In the genomic region with DNA sequence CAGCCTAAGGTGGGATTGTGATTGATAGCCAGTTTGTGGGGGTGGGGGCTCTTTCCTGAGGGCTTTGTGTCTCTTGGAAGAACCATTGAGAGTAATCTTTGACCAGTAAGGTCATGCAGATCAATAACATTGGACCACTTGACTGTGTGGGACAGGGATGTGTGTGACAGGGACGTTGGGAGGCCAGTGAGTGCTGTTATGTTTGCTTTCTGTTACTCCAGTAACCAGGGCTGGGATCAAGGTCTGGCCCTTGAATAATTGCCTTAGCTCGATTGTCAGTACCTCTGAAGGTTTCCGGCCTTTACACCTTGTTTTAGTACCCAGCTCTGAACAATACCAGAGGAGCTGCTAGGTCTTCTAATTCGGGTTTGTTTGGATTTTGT, we compare ENCODE assay signal across 18 mouse cellular contexts. TPM values are rescaled to one million over a fixed set of nuclear protein-coding genes. Genes with fewer than 3 reads are reported as not detected.
DNase-seq lines count a peak whose midpoint lies in the region; ATAC-seq and TF ChIP-seq lines count a peak whose summit lies in the region.
"Had no signal": no experiment of that assay in that cellular context is flagged by ENCODE, and none has a peak within 500 bp of the region (broad histone marks: within the 10 kb centered on the region; RNA-seq: fewer than 3 reads in every experiment).

No protein-coding gene starts in this region.

- H3K9ac ChIP-seq in forebrain, embryonic 15.5 days (replicated peaks), result no peak overlapping the region
- no peak overlapping the region for H3K9ac ChIP-seq in heart, postnatal 0 days (replicated peaks; ENCODE audit: low read depth, low read length)
- no peak overlapping the region for H3K9ac ChIP-seq in neural tube, embryonic 11.5 days (ENCODE audit: low read length)
- H3K9ac ChIP-seq in neural tube, embryonic 15.5 days (replicated peaks), result no peak overlapping the region
- H3K9ac ChIP-seq: forebrain, embryonic 12.5 days; hindbrain, embryonic 14.5 days; limb, embryonic 13.5 days; neural tube, embryonic 13.5 days had no signal

- no peak overlapping the region for H3K4me3 ChIP-seq in forebrain, embryonic 10.5 days
- no peak overlapping the region for H3K4me3 ChIP-seq in forebrain, embryonic 15.5 days
- no peak overlapping the region for H3K4me3 ChIP-seq in heart, postnatal 0 days (ENCODE audit: low read depth, low read length)
- H3K4me3 ChIP-seq in neural tube, embryonic 11.5 days (ENCODE audit: low read depth, low read length), result no peak overlapping the region
- no peak overlapping the region for H3K4me3 ChIP-seq in neural tube, embryonic 15.5 days (replicated peaks)
- H3K4me3 ChIP-seq in layer of hippocampus, adult 2 months, result no peak overlapping the region
- H3K4me3 ChIP-seq: forebrain, embryonic 12.5 days; limb, embryonic 13.5 days; neural tube, embryonic 13.5 days had no signal

- no peak for TF ChIP-seq EP300 in heart, postnatal 0 days (IDR thresholded peaks at IDR 0.05; ENCODE audit: low read depth)

- H3K27me3 ChIP-seq in forebrain, embryonic 10.5 days (ENCODE audit: poor library complexity, severe bottlenecking), result no peaks in the 10 kb centered on the region
- no peaks in the 10 kb centered on the region for H3K27me3 ChIP-seq in forebrain, embryonic 15.5 days
- H3K27me3 ChIP-seq in heart, postnatal 0 days (ENCODE audit: control insufficient read depth, insufficient read depth, low read length), result no peaks in the 10 kb centered on the region
- no peaks in the 10 kb centered on the region for H3K27me3 ChIP-seq in neural tube, embryonic 11.5 days (ENCODE audit: control insufficient read depth, insufficient read depth, low read length)
- H3K27me3 ChIP-seq in neural tube, embryonic 15.5 days (replicated peaks), result no peaks in the 10 kb centered on the region
- H3K27me3 ChIP-seq: forebrain, embryonic 12.5 days; neural tube, embryonic 13.5 days had no signal

- H3K27ac ChIP-seq in forebrain, embryonic 10.5 days, result peak overlapping the region; percentile 63
- no peak overlapping the region for H3K27ac ChIP-seq in forebrain, embryonic 15.5 days (replicated peaks)
- peak overlapping the region; percentile 79 for H3K27ac ChIP-seq in heart, postnatal 0 days (ENCODE audit: low read depth)
- H3K27ac ChIP-seq in neural tube, embryonic 11.5 days (ENCODE audit: low read depth, low read length), result no peak overlapping the region
- H3K27ac ChIP-seq in neural tube, embryonic 15.5 days (replicated peaks), result no peak overlapping the region
- no peak overlapping the region for H3K27ac ChIP-seq in layer of hippocampus, adult 2 months
- H3K27ac ChIP-seq: forebrain, embryonic 12.5 days; hindbrain, embryonic 14.5 days; limb, embryonic 13.5 days; neural tube, embryonic 13.5 days had no signal

- 80% methylated on average over 4 of the region's 4 CpGs for WGBS in forebrain, embryonic 10.5 days
- 71% methylated on average over 4 of the region's 4 CpGs for WGBS in forebrain, embryonic 15.5 days
- WGBS in heart, postnatal 0 days, result 52% methylated on average over 4 of the region's 4 CpGs
- WGBS in neural tube, embryonic 11.5 days, result 46% methylated on average over 4 of the region's 4 CpGs
- WGBS in neural tube, embryonic 15.5 days, result 54% methylated on average over 4 of the region's 4 CpGs

- no peaks in the 10 kb centered on the region for H3K36me3 ChIP-seq in forebrain, embryonic 10.5 days (replicated peaks)
- H3K36me3 ChIP-seq in forebrain, embryonic 15.5 days, result no peaks in the 10 kb centered on the region
- H3K36me3 ChIP-seq in heart, postnatal 0 days (replicated peaks; ENCODE audit: control insufficient read depth, insufficient read depth, low read length), result no peaks in the 10 kb centered on the region
- H3K36me3 ChIP-seq in neural tube, embryonic 11.5 days (ENCODE audit: control insufficient read depth, insufficient read depth, low read length), result no peaks in the 10 kb centered on the region
- H3K36me3 ChIP-seq in neural tube, embryonic 15.5 days, result no peaks in the 10 kb centered on the region
- H3K36me3 ChIP-seq: forebrain, embryonic 12.5 days; limb, embryonic 13.5 days; neural tube, embryonic 13.5 days had no signal

- no peak for DNase-seq in forebrain, embryonic 10.5 days (ENCODE audit: extremely low spot score, low spot score)
- DNase-seq in heart, postnatal 0 days (ENCODE audit: low spot score), result no peak
- DNase-seq in heart, postnatal 4 days, result no peak
- no peak for DNase-seq in neural tube, embryonic 11.5 days (ENCODE audit: low spot score)
- no peak for DNase-seq in layer of hippocampus, adult 2 months (ENCODE audit: low spot score in 2 of 2)
- DNase-seq in kidney, adult 18-20 months, result no peak
- DNase-seq: cerebellum, adult 9-10 months; kidney, adult 8-10 months; kidney, postnatal 25 days; right cerebral cortex, postnatal 14 days; thymus, postnatal 36 days had no signal

- no peak overlapping the region for H3K4me2 ChIP-seq in forebrain, embryonic 15.5 days (replicated peaks)
- H3K4me2 ChIP-seq in heart, postnatal 0 days (ENCODE audit: low read depth, low read length), result no peak overlapping the region
- H3K4me2 ChIP-seq in neural tube, embryonic 11.5 days (ENCODE audit: low read depth), result no peak overlapping the region
- H3K4me2 ChIP-seq in neural tube, embryonic 15.5 days, result no peak overlapping the region
- H3K4me2 ChIP-seq: forebrain, embryonic 12.5 days; hindbrain, embryonic 14.5 days; limb, embryonic 13.5 days; neural tube, embryonic 13.5 days had no signal

- TF ChIP-seq CTCF in heart, postnatal 0 days (IDR thresholded peaks at IDR 0.05; ENCODE audit: low read depth), result no peak
- no peak for TF ChIP-seq CTCF in layer of hippocampus, adult 2 months (conservative IDR thresholded peaks at IDR 0.05)

- H3K9me3 ChIP-seq in forebrain, embryonic 10.5 days, result no peaks in the 10 kb centered on the region
- H3K9me3 ChIP-seq in forebrain, embryonic 15.5 days, result no peaks in the 10 kb centered on the region
- H3K9me3 ChIP-seq in heart, postnatal 0 days (replicated peaks; ENCODE audit: control insufficient read depth, low read length), result no peaks in the 10 kb centered on the region
- H3K9me3 ChIP-seq in neural tube, embryonic 11.5 days (ENCODE audit: control insufficient read depth, low read length), result no peaks in the 10 kb centered on the region
- H3K9me3 ChIP-seq in neural tube, embryonic 15.5 days (replicated peaks), result no peaks in the 10 kb centered on the region
- H3K9me3 ChIP-seq: forebrain, embryonic 12.5 days; limb, embryonic 13.5 days; neural tube, embryonic 13.5 days had no signal

- ATAC-seq in forebrain, embryonic 15.5 days (replicated peaks), result no peak
- ATAC-seq in heart, postnatal 0 days (ENCODE audit: insufficient read depth, low read depth), result no peak
- peak; percentile 31; the same call in 1 of the 2 replicates for ATAC-seq in neural tube, embryonic 11.5 days (ENCODE audit: insufficient read depth, low FRiP score, low TSS enrichment)
- no peak for ATAC-seq in neural tube, embryonic 15.5 days (ENCODE audit: low FRiP score)

- peaks cover 40% of the 10 kb centered on the region for H3K4me1 ChIP-seq in forebrain, embryonic 10.5 days
- H3K4me1 ChIP-seq in forebrain, embryonic 15.5 days, result no peaks in the 10 kb centered on the region
- H3K4me1 ChIP-seq in heart, postnatal 0 days (ENCODE audit: control insufficient read depth, insufficient read depth), result peaks cover 34% of the 10 kb centered on the region
- peaks cover 3% of the 10 kb centered on the region; the same call in 1 of the 2 replicates for H3K4me1 ChIP-seq in neural tube, embryonic 11.5 days (ENCODE audit: control insufficient read depth, insufficient read depth, low read length)
- H3K4me1 ChIP-seq in neural tube, embryonic 15.5 days, result 0 out of 2 replicates have a peak, but pooled peaks cover 2% of the 10 kb centered on the region
- H3K4me1 ChIP-seq: neural tube, embryonic 13.5 days had no signal

RNA-seq across cellular contexts. Expression of a gene that starts 39.3 kb away (rescaled TPM):
- 21.8 TPM in 2 replicates for polyA plus RNA-seq in forebrain, embryonic 10.5 days (2016; fragmentation: Nextera tagmentation; extraction: Ambion mirVana)
- 9.8 and 10.8 TPM in 2 replicates for polyA plus RNA-seq in forebrain, embryonic 15.5 days (2015; fragmentation: Nextera tagmentation; extraction: Ambion mirVana)
- 512 and 650 TPM in 2 replicates for total RNA-seq in heart, postnatal 0 days (2014; rRNA removed; ENCODE audit: low replicate concordance)
- polyA plus RNA-seq in heart, postnatal 0 days (2015; fragmentation: Nextera tagmentation; extraction: Ambion mirVana), result 336 and 367 TPM in 2 replicates
- total RNA-seq in heart, postnatal 4 days (2021), result 100 to 1,000 TPM; 480 to 524 TPM
- polyA plus RNA-seq in neural tube, embryonic 11.5 days (2014; fragmentation: Nextera tagmentation; extraction: Ambion mirVana), result 20.8 and 25.2 TPM in 2 replicates
- 17.4 and 21.3 TPM in 2 replicates for polyA plus RNA-seq in neural tube, embryonic 15.5 days (2015; fragmentation: Nextera tagmentation; extraction: Ambion mirVana)
- 10 to 100 TPM; 22.9 to 31.3 TPM for total RNA-seq in layer of hippocampus, adult 2 months (2021)

RNA-seq across cellular contexts. Expression of a gene that starts 59.0 kb away (rescaled TPM):
- polyA plus RNA-seq in forebrain, embryonic 10.5 days (2016; fragmentation: Nextera tagmentation; extraction: Ambion mirVana), result not detected in 2 replicates
- polyA plus RNA-seq in forebrain, embryonic 15.5 days (2015; fragmentation: Nextera tagmentation; extraction: Ambion mirVana), result 0.06 and 0.08 TPM in 2 replicates
- 1.6 and 4.4 TPM in 2 replicates for total RNA-seq in heart, postnatal 0 days (2014; rRNA removed; ENCODE audit: low replicate concordance)
- polyA plus RNA-seq in heart, postnatal 0 days (2015; fragmentation: Nextera tagmentation; extraction: Ambion mirVana), result 0.33 and 0.44 TPM in 2 replicates
- 1 to 10 TPM; 2.5 to 3.2 TPM for total RNA-seq in heart, postnatal 4 days (2021)
- polyA plus RNA-seq in neural tube, embryonic 11.5 days (2014; fragmentation: Nextera tagmentation; extraction: Ambion mirVana), result 0.07 and 0.08 TPM in 2 replicates
- 0.35 and 0.37 TPM in 2 replicates for polyA plus RNA-seq in neural tube, embryonic 15.5 days (2015; fragmentation: Nextera tagmentation; extraction: Ambion mirVana)
- total RNA-seq in layer of hippocampus, adult 2 months (2021), result 1 to 10 TPM; 1.5 to 1.8 TPM
- total RNA-seq: MEL had no signal

Comparison
In these comparisons a context has a peak if more than half of its experiments do, and no peak if none do; other contexts are left out.
1. H3K27ac ChIP-seq: peak in forebrain, embryonic 10.5 days (single experiment) and heart, postnatal 0 days (single experiment); none in forebrain, embryonic 15.5 days (single experiment), neural tube, embryonic 11.5 days (single experiment), neural tube, embryonic 15.5 days (single experiment) and layer of hippocampus, adult 2 months (single experiment).
2. RNA of a gene that starts 39.3 kb away (polyA plus RNA-seq): 336 to 367 TPM in heart, postnatal 0 days; 21.8 TPM in forebrain, embryonic 10.5 days, 20.8 to 25.2 TPM in neural tube, embryonic 11.5 days, 17.4 to 21.3 TPM in neural tube, embryonic 15.5 days and 9.8 to 10.8 TPM in forebrain, embryonic 15.5 days; every median in the first group is over 10 times any median in the second.